In genomic region chr1:91295544-91295943, GRCm38 (mm10) we compare ENCODE assay signal across 21 mouse cellular contexts. TPM values are rescaled to one million over a fixed set of nuclear protein-coding genes. Genes with fewer than 3 reads are reported as not detected.
DNase-seq lines count a peak whose midpoint lies in the region; TF ChIP-seq lines count a peak whose summit lies in the region.
"Had no signal": no experiment of that assay in that cellular context is flagged by ENCODE, and none has a peak within 500 bp of the region (broad histone marks: within the 10 kb centered on the region; RNA-seq: fewer than 3 reads in every experiment).

No protein-coding gene starts in this region.

- peak; percentile 89 to 91 for TF ChIP-seq EP300 in MEL (IDR thresholded peaks at IDR 0.05; ENCODE audit: low read depth in 1 of 2, low read length in 2 of 2)
- TF ChIP-seq EP300 in heart, adult 2 months (IDR thresholded peaks at IDR 0.05; ENCODE audit: insufficient read depth, low read depth, low read length): no peak

- TF ChIP-seq RAD21 in MEL (IDR thresholded peaks at IDR 0.05; ENCODE audit: low read depth, low read length): no peak

- peaks cover 11% of the 10 kb centered on the region for H3K79me2 ChIP-seq in MEL (ENCODE audit: control insufficient read depth, insufficient read depth, low read length, poor library complexity)
- H3K79me2 ChIP-seq in heart, adult 2 months (replicated peaks; ENCODE audit: control insufficient read depth, insufficient read depth, low read length): no peaks in the 10 kb centered on the region

- intact Hi-C loops in heart, adult 2 months (cut with DNase I): no loop called here

- WGBS in heart, adult 2 months: 82% methylated on average over 6 of the region's 6 CpGs

- peak; percentile 82 for DNase-seq in MEL (ENCODE audit: low read depth, low spot score)
- DNase-seq in MEL-GATA-1-ER (ENCODE audit: extremely low read depth, low read depth): peak; percentile 71
- no peak for DNase-seq in heart, adult 2 months
- no peak for DNase-seq in spleen, postnatal 4 days (ENCODE audit: low spot score in 2 of 2)
- DNase-seq: adrenal gland, adult 2 months; adrenal gland, adult 8-10 months; adrenal gland, postnatal 10 days; adrenal gland, postnatal 14 days; adrenal gland, postnatal 25 days; adrenal gland, postnatal 36 days; B cell, adult 2 months; cerebellum, adult 11 months; cerebellum, adult 11-12 months; cerebellum, adult 18-20 months; cerebellum, adult 2 months; cerebellum, adult 8-10 months had no signal

- H3K36me3 ChIP-seq in MEL (ENCODE audit: control insufficient read depth in 1 of 2, insufficient read depth in 2 of 2, low read length in 2 of 2): peaks cover 0 to 26% of the 10 kb centered on the region in 2 experiments; a peak in 2 of 4 replicates
- H3K36me3 ChIP-seq in heart, adult 2 months (ENCODE audit: control insufficient read depth, insufficient read depth, low read length): no peaks in the 10 kb centered on the region

- no peak for TF ChIP-seq POLR2A in MEL (IDR thresholded peaks at IDR 0.05; ENCODE audit: control insufficient read depth in 1 of 2, insufficient read depth in 1 of 2, low read depth in 1 of 2, low read length in 2 of 2, poor library complexity in 1 of 2)
- TF ChIP-seq POLR2A in heart, adult 2 months (IDR thresholded peaks at IDR 0.05; ENCODE audit: insufficient read depth, low read depth, low read length): no peak

- no peak overlapping the region for H3K9ac ChIP-seq in MEL (ENCODE audit: control insufficient read depth, low read depth, low read length, poor library complexity, severe bottlenecking)
- H3K9ac ChIP-seq in heart, adult 2 months (ENCODE audit: low read depth, low read length): no peak overlapping the region

- peaks cover 11 to 26% of the 10 kb centered on the region in 2 experiments for H3K4me1 ChIP-seq in MEL (ENCODE audit: control insufficient read depth in 1 of 2, insufficient read depth in 2 of 2, low read length in 2 of 2)
- peaks cover 3% of the 10 kb centered on the region for H3K4me1 ChIP-seq in heart, adult 2 months (ENCODE audit: control insufficient read depth, insufficient read depth, low read length)

- no peaks in the 10 kb centered on the region for H3K9me3 ChIP-seq in MEL (replicated peaks; ENCODE audit: insufficient read depth, low read length)
- H3K9me3 ChIP-seq: G1E had no signal

- H3K4me3 ChIP-seq in MEL (ENCODE audit: control insufficient read depth in 1 of 2, insufficient read depth in 1 of 2, low read depth in 2 of 2, low read length in 2 of 2): no peak overlapping the region
- no peak overlapping the region for H3K4me3 ChIP-seq in heart, adult 2 months

- H3K27me3 ChIP-seq in MEL (ENCODE audit: control insufficient read depth in 1 of 2, insufficient read depth in 2 of 2, low read length in 2 of 2): no peaks in the 10 kb centered on the region
- no peaks in the 10 kb centered on the region for H3K27me3 ChIP-seq in heart, adult 2 months (ENCODE audit: control insufficient read depth, insufficient read depth, low read length)
- H3K27me3 ChIP-seq: CH12.LX, Patski had no signal

- peak overlapping the region; percentile 64 for H3K27ac ChIP-seq in MEL (ENCODE audit: control insufficient read depth, low read depth, low read length)
- no peak overlapping the region for H3K27ac ChIP-seq in heart, adult 2 months

- no peak for TF ChIP-seq CTCF in MEL (IDR thresholded peaks at IDR 0.05 in 2 of 3, conservative IDR thresholded peaks at IDR 0.05 in 1 of 3; ENCODE audit: control insufficient read depth in 1 of 3, insufficient read depth in 1 of 3, low read depth in 2 of 3, low read length in 3 of 3, poor library complexity in 1 of 3, severe bottlenecking in 1 of 3)
- no peak for TF ChIP-seq CTCF in heart, adult 2 months (IDR thresholded peaks at IDR 0.05)

TF ChIP-seq in MEL, 35 proteins besides CTCF, POLR2A, EP300 and RAD21:
- TF ChIP-seq MAX (IDR thresholded peaks at IDR 0.05; ENCODE audit: low read length) (no peak), KAT2A (conservative IDR thresholded peaks at IDR 0.05; ENCODE audit: low read depth, low read length) (no peak), ZKSCAN1 (IDR thresholded peaks at IDR 0.05; ENCODE audit: low read depth, low read length) (no peak), ZC3H11A (IDR thresholded peaks at IDR 0.05; ENCODE audit: low read depth, low read length) (no peak), TAL1 (IDR thresholded peaks at IDR 0.05; ENCODE audit: low read length) (peak; percentile 82), NRF1 (IDR thresholded peaks at IDR 0.05; ENCODE audit: insufficient read depth, low read depth, low read length, poor library complexity, severe bottlenecking) (no peak), ETS1 (IDR thresholded peaks at IDR 0.05; ENCODE audit: low read depth, low read length) (peak; percentile 73; the same call in 1 of the 2 replicates), MYC (IDR thresholded peaks at IDR 0.05; ENCODE audit: low read depth, low read length) (peak; percentile 56; the same call in 1 of the 2 replicates), ELF1 (IDR thresholded peaks at IDR 0.05; ENCODE audit: low read depth, low read length) (0 out of 2 replicates have a peak, but pooled peaks have one; percentile 10), MAFK (IDR thresholded peaks at IDR 0.05; ENCODE audit: borderline replicate concordance, low read depth, low read length) (peak; percentile 29; the same call in 1 of the 2 replicates), POLR2AphosphoS2 (IDR thresholded peaks at IDR 0.05; ENCODE audit: low read length) (no peak), CHD2 (IDR thresholded peaks at IDR 0.05; ENCODE audit: low read length) (no peak), TCF12 (IDR thresholded peaks at IDR 0.05; ENCODE audit: low read depth, low read length) (peak; percentile 85), ZMIZ1 (IDR thresholded peaks at IDR 0.05; ENCODE audit: low read depth, low read length) (no peak), GATA1 (IDR thresholded peaks at IDR 0.05; ENCODE audit: low read depth, low read length) (peak; percentile 88), E2F4 (IDR thresholded peaks at IDR 0.05; ENCODE audit: borderline replicate concordance, low read depth, low read length) (no peak), MYB (IDR thresholded peaks at IDR 0.05; ENCODE audit: low read depth, low read length) (peak; percentile 78), SIN3A (IDR thresholded peaks at IDR 0.05; ENCODE audit: low read length) (0 out of 2 replicates have a peak, but pooled peaks have one; percentile 44), CHD1 (IDR thresholded peaks at IDR 0.05; ENCODE audit: low read depth, low read length) (no peak), RCOR1 (IDR thresholded peaks at IDR 0.05; ENCODE audit: low read depth, low read length) (peak; percentile 72)

RNA-seq across cellular contexts. Expression of gene Scly, which starts 2.6 kb away (rescaled TPM):
- total RNA-seq in MEL (2012; rRNA removed): 19.3 and 23.1 TPM in 2 replicates
- polyA plus RNA-seq in MEL (2012; ENCODE audit: insufficient read depth in 1 of 2, insufficient read length in 2 of 2, low read depth in 1 of 2, low replicate concordance in 2 of 2, missing spikeins in 1 of 2): 10 to 100 TPM in 1 of 2 experiments, not detected in 1; 48.8 TPM
- 10 to 100 TPM; 17.0 to 19.2 TPM for total RNA-seq in heart, adult 2 months (2021)
- polyA plus RNA-seq in heart, adult 2 months (2012; rRNA removed): 14.4 and 18.3 TPM in 2 replicates

RNA-seq across cellular contexts. Expression of gene Espnl, which starts 26.3 kb away (rescaled TPM):
- 1.7 and 2.0 TPM in 2 replicates for total RNA-seq in MEL (2012; rRNA removed)
- 1 to 10 TPM in 1 of 2 experiments, not detected in 1; 2.1 TPM for polyA plus RNA-seq in MEL (2012; ENCODE audit: insufficient read depth in 1 of 2, insufficient read length in 2 of 2, low read depth in 1 of 2, low replicate concordance in 2 of 2, missing spikeins in 1 of 2)
- not detected for total RNA-seq in heart, adult 2 months (2021)
- 0.06 TPM in 2 replicates for polyA plus RNA-seq in heart, adult 2 months (2012; rRNA removed)
- total RNA-seq: adrenal gland, postnatal 14 days; adrenal gland, postnatal 25 days had no signal
- polyA plus RNA-seq: activated CD4-positive, CD25-positive, alpha-beta regulatory T cell, adult 4 months; CD4-positive, CD25-positive, alpha-beta regulatory T cell, adult 4 months had no signal

RNA-seq across cellular contexts. Expression of gene Ube2f, which starts 45.4 kb away (rescaled TPM):
- total RNA-seq in MEL (2012; rRNA removed): 50.0 and 57.4 TPM in 2 replicates
- 10 to 100 TPM in 1 of 2 experiments, not detected in 1; 71.3 TPM for polyA plus RNA-seq in MEL (2012; ENCODE audit: insufficient read depth in 1 of 2, insufficient read length in 2 of 2, low read depth in 1 of 2, low replicate concordance in 2 of 2, missing spikeins in 1 of 2)
- total RNA-seq in heart, adult 2 months (2021): 10 to 100 TPM; 43.1 to 48.1 TPM
- polyA plus RNA-seq in heart, adult 2 months (2012; rRNA removed): 39.4 and 62.5 TPM in 2 replicates

RNA-seq across cellular contexts. Expression of gene Klhl30, which starts 55.3 kb away (rescaled TPM):
- total RNA-seq in MEL (2012; rRNA removed): not detected in 2 replicates
- polyA plus RNA-seq in MEL (2012; ENCODE audit: insufficient read depth in 1 of 2, insufficient read length in 2 of 2, low read depth in 1 of 2, low replicate concordance in 2 of 2, missing spikeins in 1 of 2): not detected
- total RNA-seq in heart, adult 2 months (2021): 10 to 100 TPM; 34.7 to 46.0 TPM
- 59.8 and 72.0 TPM in 2 replicates for polyA plus RNA-seq in heart, adult 2 months (2012; rRNA removed)
- polyA plus RNA-seq: activated CD4-positive, CD25-positive, alpha-beta regulatory T cell, adult 4 months; CD4-positive, CD25-positive, alpha-beta regulatory T cell, adult 4 months; G1E had no signal

Comparison
In these comparisons a context has a peak if more than half of its experiments do, and no peak if none do; other contexts are left out.
1. DNase-seq: peak in MEL (single experiment) and MEL-GATA-1-ER (single experiment); none in heart, adult 2 months (0 of 2) and spleen, postnatal 4 days (0 of 2).